Mouse (Mus musculus): ENCODE results near the gene Cox10. TPM values are rescaled to one million over a fixed set of nuclear protein-coding genes. Genes with fewer than 3 reads are reported as not detected.

Cox10 gene
- total and polyA plus RNA-seq, 3 experiments: 39.9 to 374 (median 52.2) TPM

DNA sequence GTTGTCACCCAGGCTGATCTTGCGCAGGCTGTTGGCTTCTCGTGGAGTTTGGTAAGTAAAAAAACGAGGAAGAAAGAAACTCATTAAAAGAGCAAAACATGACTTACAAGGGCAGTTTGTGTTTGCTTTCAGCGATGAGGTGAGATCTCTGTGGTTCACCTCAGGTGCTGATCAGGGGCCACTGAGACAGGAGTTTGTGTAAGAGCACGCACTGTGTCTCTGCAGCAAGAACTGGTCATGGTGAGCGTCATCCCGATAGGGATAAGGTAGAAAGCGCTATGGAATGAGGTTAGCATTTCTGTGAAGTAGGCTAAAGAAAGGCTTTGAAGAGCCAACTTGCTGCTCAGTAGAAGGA is 436 bp upstream of the Cox10 start:
- no peak for TF ChIP-seq TCF12 (IDR thresholded peaks at IDR 0.05; ENCODE audit: low read depth, low read length)
- 0 out of 2 replicates have a peak, but pooled peaks have one; percentile 28 for TF ChIP-seq UBTF (IDR thresholded peaks at IDR 0.05; ENCODE audit: borderline replicate concordance, insufficient read depth, low read depth, low read length)
- no peak for TF ChIP-seq TBP (IDR thresholded peaks at IDR 0.05; ENCODE audit: low read depth, low read length)
- TF ChIP-seq USF1 (IDR thresholded peaks at IDR 0.05; ENCODE audit: low read depth, low read length): no peak
- TF ChIP-seq POLR2AphosphoS5 (IDR thresholded peaks at IDR 0.05; ENCODE audit: borderline replicate concordance, low read depth, low read length): no peak
- TF ChIP-seq JUND (IDR thresholded peaks at IDR 0.05; ENCODE audit: low read depth, low read length): no peak
- no peak for TF ChIP-seq MAFK (IDR thresholded peaks at IDR 0.05; ENCODE audit: borderline replicate concordance, low read depth, low read length)
- TF ChIP-seq EP300 (IDR thresholded peaks at IDR 0.05; ENCODE audit: low read depth in 1 of 2, low read length in 2 of 2): peak in 1 of 2 experiments; percentile 8; a peak in 1 of 4 replicates
- peaks cover 31% of the 10 kb centered on the region for H3K79me2 ChIP-seq (ENCODE audit: control insufficient read depth, insufficient read depth, low read length, poor library complexity)
- peaks cover 8 to 9% of the 10 kb centered on the region in 2 experiments for H3K4me1 ChIP-seq (ENCODE audit: control insufficient read depth in 1 of 2, insufficient read depth in 2 of 2, low read length in 2 of 2)
- peak overlapping the region; percentile 88 to 99 for H3K4me3 ChIP-seq (ENCODE audit: control insufficient read depth in 1 of 2, insufficient read depth in 1 of 2, low read depth in 2 of 2, low read length in 2 of 2)
- H3K9ac ChIP-seq (ENCODE audit: control insufficient read depth, low read depth, low read length, poor library complexity, severe bottlenecking): peak overlapping the region; percentile 93
- H3K36me3 ChIP-seq (ENCODE audit: control insufficient read depth in 1 of 2, insufficient read depth in 2 of 2, low read length in 2 of 2): peaks cover 0 to 14% of the 10 kb centered on the region in 2 experiments; a peak in 2 of 4 replicates
- H3K9me3 ChIP-seq (replicated peaks; ENCODE audit: insufficient read depth, low read length): no peaks in the 10 kb centered on the region
- no peaks in the 10 kb centered on the region for H3K27me3 ChIP-seq (ENCODE audit: control insufficient read depth in 1 of 2, insufficient read depth in 2 of 2, low read length in 2 of 2)
- H3K27ac ChIP-seq (ENCODE audit: control insufficient read depth, low read depth, low read length): peak overlapping the region; percentile 87
- no peak for DNase-seq (ENCODE audit: low read depth, low spot score)

DNA sequence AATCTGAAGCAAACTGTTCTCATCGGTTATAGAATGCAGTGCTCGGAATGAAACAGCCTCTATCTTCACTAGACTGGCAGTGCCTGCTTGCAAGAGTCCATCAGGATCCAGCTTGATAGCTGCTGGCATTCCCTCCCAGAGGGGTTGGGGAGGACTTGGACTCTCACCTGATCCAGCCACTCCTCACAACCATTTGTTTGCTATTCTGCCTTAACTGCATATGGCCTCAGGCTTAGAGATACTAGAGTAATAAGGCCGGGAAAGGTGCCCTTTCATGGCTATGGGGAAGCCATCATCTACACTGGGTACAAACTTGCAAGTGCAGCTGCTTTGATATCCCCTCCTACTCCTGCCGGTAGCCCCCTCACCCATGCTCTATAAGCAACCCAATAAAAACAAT is 3.1 kb downstream of the Cox10 start:
- no peaks in the 10 kb centered on the region for H3K9me3 ChIP-seq (replicated peaks; ENCODE audit: insufficient read depth, low read length)
- H3K27ac ChIP-seq (ENCODE audit: control insufficient read depth, low read depth, low read length): no peak overlapping the region
- no peaks in the 10 kb centered on the region for H3K27me3 ChIP-seq (ENCODE audit: control insufficient read depth in 1 of 2, insufficient read depth in 2 of 2, low read length in 2 of 2)
- TF ChIP-seq POLR2A (IDR thresholded peaks at IDR 0.05; ENCODE audit: control insufficient read depth in 1 of 2, insufficient read depth in 1 of 2, low read depth in 1 of 2, low read length in 2 of 2, poor library complexity in 1 of 2) (no peak), MAFK (IDR thresholded peaks at IDR 0.05; ENCODE audit: borderline replicate concordance, low read depth, low read length) (no peak), SIN3A (IDR thresholded peaks at IDR 0.05; ENCODE audit: low read length) (no peak), USF1 (IDR thresholded peaks at IDR 0.05; ENCODE audit: low read depth, low read length) (no peak), ELF1 (IDR thresholded peaks at IDR 0.05; ENCODE audit: low read depth, low read length) (no peak), MYC (IDR thresholded peaks at IDR 0.05; ENCODE audit: low read depth, low read length) (no peak), NELFE (IDR thresholded peaks at IDR 0.05; ENCODE audit: low read depth, low read length) (no peak), KAT2A (conservative IDR thresholded peaks at IDR 0.05; ENCODE audit: low read depth, low read length) (no peak), ZMIZ1 (IDR thresholded peaks at IDR 0.05; ENCODE audit: low read depth, low read length) (no peak), JUND (IDR thresholded peaks at IDR 0.05; ENCODE audit: low read depth, low read length) (no peak), MAZ (IDR thresholded peaks at IDR 0.05; ENCODE audit: low read depth, low read length) (no peak), USF2 (IDR thresholded peaks at IDR 0.05; ENCODE audit: borderline replicate concordance in 1 of 2, insufficient read depth in 1 of 2, low read depth in 1 of 2, low read length in 2 of 2) (no peak), TCF12 (IDR thresholded peaks at IDR 0.05; ENCODE audit: low read depth, low read length) (no peak), MYB (IDR thresholded peaks at IDR 0.05; ENCODE audit: low read depth, low read length) (no peak), GATA1 (IDR thresholded peaks at IDR 0.05; ENCODE audit: low read depth, low read length) (no peak)
- H3K9ac ChIP-seq (ENCODE audit: control insufficient read depth, low read depth, low read length, poor library complexity, severe bottlenecking): no peak overlapping the region
- no peak overlapping the region for H3K4me3 ChIP-seq (ENCODE audit: control insufficient read depth in 1 of 2, insufficient read depth in 1 of 2, low read depth in 2 of 2, low read length in 2 of 2)
- H3K36me3 ChIP-seq (ENCODE audit: control insufficient read depth in 1 of 2, insufficient read depth in 2 of 2, low read length in 2 of 2): peaks cover 2 to 14% of the 10 kb centered on the region in 2 experiments; a peak in 3 of 4 replicates
- H3K79me2 ChIP-seq (ENCODE audit: control insufficient read depth, insufficient read depth, low read length, poor library complexity): peaks cover 31% of the 10 kb centered on the region
- DNase-seq (ENCODE audit: low read depth, low spot score): no peak
- peaks cover 8 to 9% of the 10 kb centered on the region in 2 experiments for H3K4me1 ChIP-seq (ENCODE audit: control insufficient read depth in 1 of 2, insufficient read depth in 2 of 2, low read length in 2 of 2)
